Mouse (Mus musculus): ENCODE results near the gene Mpp3. TPM values are rescaled to one million over a fixed set of nuclear protein-coding genes. Genes with fewer than 3 reads are reported as not detected.
A peak's percentile ranks its signal among the peaks of the same experiment; 100 is the strongest.

The Mpp3 gene
- polyA plus RNA-seq, 1 experiment from 2014 or later = 0.72 TPM

- ATAC-seq (no peak), DNase-seq (no peak)
- no peak overlapping the region for H3K4me2 ChIP-seq (ENCODE audit: low read depth, low read length)
- no peaks in the 10 kb centered on the region; the same call in 1 of the 2 replicates for H3K36me3 ChIP-seq (replicated peaks; ENCODE audit: insufficient read depth, low read length)
- WGBS (ENCODE audit: insufficient replicate concordance) = 74% methylated on average over 13 of the region's 13 CpGs
- H3K4me3 ChIP-seq (ENCODE audit: low read depth, low read length) = no peak overlapping the region
- no peaks in the 10 kb centered on the region for H3K9me3 ChIP-seq (ENCODE audit: low read length)
- H3K9ac ChIP-seq (replicated peaks) = no peak overlapping the region
- H3K27me3 ChIP-seq (ENCODE audit: insufficient read depth, low read length) = peaks cover 10% of the 10 kb centered on the region; the same call in 1 of the 2 replicates
- TF ChIP-seq CTCF (IDR thresholded peaks at IDR 0.05; ENCODE audit: low read depth) (no peak), EP300 (IDR thresholded peaks at IDR 0.05; ENCODE audit: low read depth) (no peak)
- no peak overlapping the region for H3K27ac ChIP-seq (ENCODE audit: low read depth)
- H3K4me1 ChIP-seq (ENCODE audit: insufficient read depth) = peaks cover 3% of the 10 kb centered on the region; the same call in 1 of the 2 replicates
These were observed 34.8 kb upstream of the Mpp3 start for GRCm38 (mm10) chr11:102063076-102063475.

- no peak overlapping the region for H3K4me2 ChIP-seq (ENCODE audit: low read depth, low read length)
- TF ChIP-seq EP300 (IDR thresholded peaks at IDR 0.05; ENCODE audit: low read depth) (no peak), CTCF (IDR thresholded peaks at IDR 0.05; ENCODE audit: low read depth) (no peak)
- no peak for ATAC-seq
These were observed 33.7 kb upstream of the Mpp3 start for GRCm38 (mm10) chr11:102061941-102062473.

GRCm38 (mm10) chr11:102061236-102061940, 33.1 kb upstream of the Mpp3 start:
- DNase-seq (peak; percentile 83), ATAC-seq (peak; percentile 71)
- Histone ChIP-seq H3K4me3 (ENCODE audit: low read depth, low read length) (no peak overlapping the region; the same call in 1 of the 2 replicates), H3K27ac (ENCODE audit: low read depth) (no peak overlapping the region), H3K4me2 (ENCODE audit: low read depth, low read length) (peak overlapping the region; percentile 55), H3K27me3 (ENCODE audit: insufficient read depth, low read length) (peaks cover 10% of the 10 kb centered on the region; the same call in 1 of the 2 replicates), H3K4me1 (ENCODE audit: insufficient read depth) (peaks cover 3% of the 10 kb centered on the region; the same call in 1 of the 2 replicates), H3K9me3 (ENCODE audit: low read length) (no peaks in the 10 kb centered on the region), H3K36me3 (replicated peaks; ENCODE audit: insufficient read depth, low read length) (no peaks in the 10 kb centered on the region; the same call in 1 of the 2 replicates), H3K9ac (replicated peaks) (no peak overlapping the region)
- TF ChIP-seq EP300 (IDR thresholded peaks at IDR 0.05; ENCODE audit: low read depth) (no peak), CTCF (IDR thresholded peaks at IDR 0.05; ENCODE audit: low read depth) (peak; percentile 99)
- WGBS (ENCODE audit: insufficient replicate concordance) = 6% methylated on average over 23 of the region's 23 CpGs

More at GRCm38 (mm10) chr11:102061941-102062473, 33.7 kb upstream of the Mpp3 start:
- Histone ChIP-seq H3K27me3 (ENCODE audit: insufficient read depth, low read length) (peaks cover 10% of the 10 kb centered on the region; the same call in 1 of the 2 replicates), H3K9ac (replicated peaks) (no peak overlapping the region), H3K27ac (ENCODE audit: low read depth) (no peak overlapping the region), H3K36me3 (replicated peaks; ENCODE audit: insufficient read depth, low read length) (no peaks in the 10 kb centered on the region; the same call in 1 of the 2 replicates), H3K9me3 (ENCODE audit: low read length) (no peaks in the 10 kb centered on the region), H3K4me3 (ENCODE audit: low read depth, low read length) (no peak overlapping the region), H3K4me1 (ENCODE audit: insufficient read depth) (peaks cover 3% of the 10 kb centered on the region; the same call in 1 of the 2 replicates)
- no peak for DNase-seq
- WGBS (ENCODE audit: insufficient replicate concordance) = 36% methylated on average over 16 of the region's 16 CpGs

GRCm38 (mm10) chr11:102053847-102054246, 25.6 kb upstream of the Mpp3 start:
- Histone ChIP-seq H3K27me3 (ENCODE audit: insufficient read depth, low read length) (0 out of 2 replicates have a peak, but pooled peaks cover 3% of the 10 kb centered on the region), H3K27ac (ENCODE audit: low read depth) (no peak overlapping the region), H3K36me3 (replicated peaks; ENCODE audit: insufficient read depth, low read length) (no peaks in the 10 kb centered on the region), H3K4me1 (ENCODE audit: insufficient read depth) (no peaks in the 10 kb centered on the region), H3K4me2 (ENCODE audit: low read depth, low read length) (no peak overlapping the region), H3K4me3 (ENCODE audit: low read depth, low read length) (no peak overlapping the region), H3K9ac (replicated peaks) (no peak overlapping the region), H3K9me3 (ENCODE audit: low read length) (no peaks in the 10 kb centered on the region)
- peak; percentile 78 for DNase-seq
- no peak for ATAC-seq
- WGBS (ENCODE audit: insufficient replicate concordance) = 13% methylated on average over 9 of the region's 9 CpGs
- peak; percentile 72 for TF ChIP-seq CTCF (IDR thresholded peaks at IDR 0.05; ENCODE audit: low read depth)
- TF ChIP-seq EP300 (IDR thresholded peaks at IDR 0.05; ENCODE audit: low read depth) = no peak

- Histone ChIP-seq H3K27ac (ENCODE audit: low read depth) (no peak overlapping the region), H3K27me3 (ENCODE audit: insufficient read depth, low read length) (0 out of 2 replicates have a peak, but pooled peaks cover 3% of the 10 kb centered on the region), H3K4me2 (ENCODE audit: low read depth, low read length) (no peak overlapping the region), H3K9ac (replicated peaks) (no peak overlapping the region), H3K4me3 (ENCODE audit: low read depth, low read length) (no peak overlapping the region), H3K4me1 (ENCODE audit: insufficient read depth) (no peaks in the 10 kb centered on the region), H3K9me3 (ENCODE audit: low read length) (no peaks in the 10 kb centered on the region), H3K36me3 (replicated peaks; ENCODE audit: insufficient read depth, low read length) (no peaks in the 10 kb centered on the region)
- DNase-seq (peak; percentile 20), ATAC-seq (no peak)
- 58% methylated on average over 7 of the region's 7 CpGs for WGBS (ENCODE audit: insufficient replicate concordance)
- TF ChIP-seq CTCF (IDR thresholded peaks at IDR 0.05; ENCODE audit: low read depth) = no peak
- no peak for TF ChIP-seq EP300 (IDR thresholded peaks at IDR 0.05; ENCODE audit: low read depth)
These were observed 24.9 kb upstream of the Mpp3 start for GRCm38 (mm10) chr11:102053183-102053582.

DNA sequence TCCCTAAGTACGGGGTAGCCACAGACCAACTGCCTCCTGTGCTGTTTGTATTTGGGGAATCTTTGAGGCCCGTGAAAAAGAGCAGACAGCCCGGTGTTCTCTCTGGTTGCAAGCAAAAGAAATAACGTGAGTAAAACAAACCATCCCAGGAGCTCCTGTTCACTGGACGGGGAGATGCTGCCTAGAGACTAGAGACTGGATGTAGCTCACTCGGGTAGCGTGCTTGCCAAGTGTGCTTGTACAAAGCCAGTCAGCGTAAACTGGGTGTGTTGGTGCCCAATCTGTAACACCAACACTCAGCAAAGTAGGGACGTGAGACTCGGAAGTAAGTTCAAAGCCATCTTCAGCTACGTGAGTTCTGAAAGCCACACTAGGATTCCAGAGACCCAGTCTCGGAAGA, 24.4 kb upstream of the Mpp3 start:
- Histone ChIP-seq H3K9me3 (ENCODE audit: low read length) (no peaks in the 10 kb centered on the region), H3K4me3 (ENCODE audit: low read depth, low read length) (no peak overlapping the region), H3K4me2 (ENCODE audit: low read depth, low read length) (no peak overlapping the region), H3K27ac (ENCODE audit: low read depth) (peak overlapping the region; percentile 36; the same call in 1 of the 2 replicates), H3K9ac (replicated peaks) (no peak overlapping the region), H3K4me1 (ENCODE audit: insufficient read depth) (no peaks in the 10 kb centered on the region), H3K27me3 (ENCODE audit: insufficient read depth, low read length) (0 out of 2 replicates have a peak, but pooled peaks cover 3% of the 10 kb centered on the region), H3K36me3 (replicated peaks; ENCODE audit: insufficient read depth, low read length) (no peaks in the 10 kb centered on the region)
- TF ChIP-seq CTCF (IDR thresholded peaks at IDR 0.05; ENCODE audit: low read depth) (no peak), EP300 (IDR thresholded peaks at IDR 0.05; ENCODE audit: low read depth) (no peak)
- DNase-seq (no peak), ATAC-seq (no peak)
- WGBS (ENCODE audit: insufficient replicate concordance) = 72% methylated on average over 12 of the region's 12 CpGs
